Mouse (Mus musculus) frontal cortex, postnatal 25 days (tissue): Measurements from ENCODE around the gene Emp2.

ENCODE experiments used
- DNase-seq, 2 experiments: peaks; one replicate each; pipeline ENCODE4 v3.0.0; 2022; ENCODE audit warnings: low spot score in 2 of 2

Gene Emp2

DNA sequence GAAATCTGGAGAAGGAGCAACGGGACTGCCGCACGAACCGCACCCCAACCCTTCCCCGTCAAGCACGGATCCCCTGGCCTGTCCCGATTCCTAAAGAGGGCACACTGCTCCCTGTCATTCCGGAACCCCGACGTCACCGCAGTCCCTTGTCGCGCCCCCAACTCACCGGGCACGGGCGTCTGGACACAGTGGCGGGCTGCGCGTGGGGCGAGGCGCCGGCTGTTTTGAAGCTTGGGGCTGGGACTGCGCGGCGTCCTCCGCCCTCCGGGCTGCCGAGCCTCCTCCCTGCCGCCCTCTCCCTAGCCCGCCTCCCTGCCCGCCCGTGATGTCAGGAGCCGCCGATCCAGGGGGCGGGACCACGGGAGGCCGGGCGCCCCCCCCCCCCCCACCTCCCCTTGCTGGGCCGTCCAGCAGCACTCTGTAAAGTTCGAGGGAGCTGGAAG lies at the start of gene Emp2:
Emp2 (minus strand) TSS at position 323 of the 443 bp plus-strand sequence.
- DNase-seq = no peak

DNA sequence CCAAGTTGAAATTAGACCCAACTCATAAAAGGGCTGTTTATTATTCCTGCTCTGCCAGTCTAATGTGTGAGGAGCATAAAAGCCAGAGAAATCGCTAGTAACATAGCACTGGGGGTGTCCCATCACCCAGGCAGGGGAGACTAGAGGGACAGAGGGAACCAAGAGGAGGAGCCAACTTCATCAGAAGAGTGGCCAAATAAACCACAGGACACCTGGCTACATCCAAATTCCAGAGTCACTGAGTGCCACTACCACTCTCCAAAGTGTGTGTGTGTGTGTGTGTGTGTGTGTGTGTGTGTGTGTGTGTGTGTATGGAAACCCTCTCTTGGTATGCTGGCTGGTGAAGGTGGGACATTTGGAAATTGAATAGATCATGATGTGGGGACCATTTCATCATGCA lies 49.3 kb upstream of the Emp2 start:
- DNase-seq = no peak

- no peak for DNase-seq
These were observed 45.5 kb upstream of the Emp2 start for GRCm38 (mm10) chr16:10359241-10359640.

GRCm38 (mm10) chr16:10358010-10358934 lies 44.5 kb upstream of the Emp2 start:
- no peak for DNase-seq

- no peak for DNase-seq
These were observed 41.2 kb upstream of the Emp2 start for GRCm38 (mm10) chr16:10355004-10355403.

DNA sequence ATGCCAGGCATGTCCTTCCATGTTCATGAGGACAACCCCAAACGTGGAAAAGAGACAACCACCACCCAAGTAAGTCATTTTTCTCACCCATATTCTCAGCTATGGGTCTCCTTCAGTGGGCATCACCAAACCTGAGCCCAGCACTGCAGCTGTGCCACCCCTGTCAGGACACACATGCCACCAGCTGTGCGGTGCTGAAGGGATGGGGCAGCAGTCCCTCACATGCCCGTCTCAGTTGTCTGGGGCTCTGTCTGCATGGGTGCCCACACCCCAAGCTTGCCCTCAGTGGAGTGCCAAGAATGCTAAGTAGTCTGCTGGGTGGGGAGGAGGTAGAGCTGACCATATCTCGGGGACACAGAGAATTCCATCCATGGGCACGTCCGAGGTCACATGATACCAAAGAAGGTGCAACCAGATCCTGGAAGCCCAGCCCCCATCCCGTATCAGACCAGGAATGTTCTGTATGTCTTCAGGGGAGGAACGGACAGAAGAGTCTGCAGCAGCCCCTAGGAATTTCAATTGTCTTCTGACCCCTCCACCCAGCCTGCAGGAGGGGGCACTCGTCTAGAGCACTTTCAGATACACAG lies 37.4 kb upstream of the Emp2 start:
- no peak for DNase-seq

DNA sequence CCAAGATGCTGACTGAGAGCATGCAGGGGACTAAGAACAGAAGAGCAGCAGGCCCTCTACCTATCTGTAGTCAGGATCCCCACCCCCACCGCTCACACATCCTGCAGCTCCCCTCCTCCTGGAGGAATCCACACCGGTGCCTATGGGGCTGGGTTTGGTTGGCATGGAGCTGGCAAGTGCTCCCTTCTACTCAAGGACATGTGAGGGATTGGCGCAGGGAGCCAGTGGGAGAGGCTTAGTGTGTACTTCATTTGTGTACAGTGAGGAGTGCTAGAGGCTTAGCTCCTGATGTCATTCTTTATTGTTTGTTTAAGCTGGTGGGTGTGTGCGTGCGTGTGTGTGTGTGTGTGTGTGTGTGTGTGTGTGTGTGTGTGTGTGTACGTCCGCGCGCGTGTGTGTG lies 36.1 kb upstream of the Emp2 start:
- DNase-seq = no peak

GRCm38 (mm10) chr16:10349436-10349835 lies 35.7 kb upstream of the Emp2 start:
- DNase-seq = no peak

- no peak for DNase-seq
These were observed 33.8 kb upstream of the Emp2 start for GRCm38 (mm10) chr16:10347551-10347950.

DNA sequence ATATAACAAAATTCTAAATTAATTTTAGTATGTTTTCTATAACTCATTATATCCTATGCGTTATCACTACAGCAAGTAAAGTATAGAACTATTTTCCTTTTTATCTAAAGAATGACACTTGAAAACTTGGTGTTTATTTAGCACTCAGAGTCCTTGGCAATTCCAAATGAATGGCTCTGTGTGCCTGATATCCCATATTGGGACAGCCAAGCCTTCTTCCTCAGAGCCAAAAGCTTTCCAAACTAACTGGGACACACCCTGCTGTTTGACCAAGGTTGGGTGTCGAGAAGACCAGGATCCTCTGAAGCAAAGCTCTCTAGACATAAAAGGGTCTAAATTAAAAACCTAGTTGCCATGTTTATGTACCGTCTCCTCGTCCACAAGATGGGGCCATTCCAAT lies 27.3 kb upstream of the Emp2 start:
- DNase-seq = no peak

DNA sequence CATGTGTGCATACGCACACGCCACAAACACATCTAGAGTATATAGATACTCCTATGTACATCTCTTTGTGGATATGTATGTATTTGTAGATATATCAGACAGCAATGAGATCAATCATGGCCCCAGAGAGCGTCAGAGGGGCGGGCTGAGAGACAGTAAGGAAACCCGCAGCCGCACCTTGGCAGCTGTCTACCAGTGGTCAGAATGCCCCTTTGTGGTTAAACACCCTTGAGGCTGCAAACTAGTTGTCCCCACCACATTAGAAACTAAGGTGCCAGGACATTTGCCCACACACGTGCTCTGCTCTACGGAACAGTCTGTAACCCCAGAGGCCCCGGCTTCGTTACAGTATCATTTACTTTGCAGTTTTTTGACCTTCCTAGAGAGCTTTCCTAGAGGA lies 26.2 kb upstream of the Emp2 start:
- no peak for DNase-seq

DNA sequence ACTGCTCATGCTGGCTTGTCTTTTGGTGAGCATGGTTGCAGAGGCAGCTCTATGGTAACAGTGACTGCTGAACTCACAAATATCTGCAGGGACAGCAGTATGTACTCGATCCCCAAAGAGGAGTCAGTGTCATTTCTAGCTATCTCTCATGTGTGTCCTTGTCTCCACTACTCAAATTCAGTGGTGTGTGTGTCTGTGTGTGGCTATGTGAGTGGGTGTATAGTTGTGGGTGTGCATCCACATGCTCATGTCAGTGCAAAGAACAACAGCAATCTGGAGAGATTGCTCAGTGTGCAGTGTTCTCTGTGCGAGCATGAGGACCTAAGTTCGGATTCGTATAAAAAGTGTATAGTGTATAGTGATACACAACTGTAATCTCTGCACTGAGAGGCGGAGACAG lies 24.8 kb upstream of the Emp2 start:
- DNase-seq = no peak

DNA sequence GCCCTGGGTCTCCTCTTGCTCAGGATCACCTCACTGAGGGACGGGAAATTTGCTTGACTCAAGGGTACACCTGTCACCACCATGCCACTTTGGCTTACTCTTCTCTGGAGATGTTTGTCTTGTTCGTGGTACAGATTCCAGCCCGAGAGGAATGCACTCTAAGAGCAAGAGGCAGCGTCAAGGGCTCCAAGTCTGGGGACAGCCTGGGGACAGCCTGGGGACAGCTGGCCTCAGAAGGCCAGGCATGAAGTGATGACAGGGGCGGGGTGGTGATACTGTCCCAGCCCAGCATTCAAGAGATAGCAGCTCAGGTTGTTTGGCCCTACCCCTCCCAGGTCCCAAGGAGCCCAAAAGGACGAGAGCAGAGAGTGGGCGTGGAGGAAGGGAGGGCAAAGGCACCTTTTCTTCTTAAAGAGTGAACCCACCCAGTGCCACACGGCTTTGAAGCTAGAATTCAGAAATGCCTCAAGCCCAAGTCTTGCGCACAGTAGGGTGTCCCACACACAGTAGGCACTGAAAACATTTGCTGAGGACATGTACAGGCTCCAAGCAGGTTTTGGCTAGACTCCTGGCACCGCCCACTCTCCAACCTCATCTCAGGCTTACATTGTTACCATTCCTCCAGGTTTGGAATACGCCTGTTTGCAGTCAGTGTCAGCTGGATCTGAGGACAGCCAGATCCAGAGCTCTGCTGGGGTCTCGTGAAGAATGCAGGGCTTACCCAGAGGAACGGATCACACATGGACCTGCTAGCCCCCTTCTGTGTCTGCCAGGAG lies 23.8 kb upstream of the Emp2 start:
- no peak for DNase-seq

- DNase-seq = no peak
These were observed 23.0 kb upstream of the Emp2 start for GRCm38 (mm10) chr16:10336454-10337421.

GRCm38 (mm10) chr16:10335953-10336352 lies 22.2 kb upstream of the Emp2 start:
- no peak for DNase-seq

DNA sequence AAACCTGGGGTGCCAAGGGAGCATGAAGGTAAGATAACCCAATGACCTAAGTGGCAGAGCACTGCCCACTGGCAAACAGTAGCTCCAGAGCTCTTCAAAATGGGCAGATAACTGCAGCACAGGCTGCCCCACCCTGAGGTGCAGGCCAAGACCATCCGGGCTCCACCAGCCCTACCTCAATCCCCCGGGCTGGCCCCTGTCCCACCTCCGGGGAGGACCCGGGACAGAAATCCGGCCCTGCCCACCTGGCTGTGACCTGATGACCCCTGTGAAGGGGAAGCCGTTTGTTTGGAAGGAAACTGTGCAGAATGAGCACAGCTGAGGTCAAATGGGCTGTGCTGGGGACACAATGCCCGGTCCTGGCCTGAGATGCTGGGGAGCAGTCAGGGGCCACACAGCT lies 19.0 kb upstream of the Emp2 start:
- DNase-seq = no peak

GRCm38 (mm10) chr16:10330586-10331495 lies 17.1 kb upstream of the Emp2 start:
- DNase-seq = no peak

DNA sequence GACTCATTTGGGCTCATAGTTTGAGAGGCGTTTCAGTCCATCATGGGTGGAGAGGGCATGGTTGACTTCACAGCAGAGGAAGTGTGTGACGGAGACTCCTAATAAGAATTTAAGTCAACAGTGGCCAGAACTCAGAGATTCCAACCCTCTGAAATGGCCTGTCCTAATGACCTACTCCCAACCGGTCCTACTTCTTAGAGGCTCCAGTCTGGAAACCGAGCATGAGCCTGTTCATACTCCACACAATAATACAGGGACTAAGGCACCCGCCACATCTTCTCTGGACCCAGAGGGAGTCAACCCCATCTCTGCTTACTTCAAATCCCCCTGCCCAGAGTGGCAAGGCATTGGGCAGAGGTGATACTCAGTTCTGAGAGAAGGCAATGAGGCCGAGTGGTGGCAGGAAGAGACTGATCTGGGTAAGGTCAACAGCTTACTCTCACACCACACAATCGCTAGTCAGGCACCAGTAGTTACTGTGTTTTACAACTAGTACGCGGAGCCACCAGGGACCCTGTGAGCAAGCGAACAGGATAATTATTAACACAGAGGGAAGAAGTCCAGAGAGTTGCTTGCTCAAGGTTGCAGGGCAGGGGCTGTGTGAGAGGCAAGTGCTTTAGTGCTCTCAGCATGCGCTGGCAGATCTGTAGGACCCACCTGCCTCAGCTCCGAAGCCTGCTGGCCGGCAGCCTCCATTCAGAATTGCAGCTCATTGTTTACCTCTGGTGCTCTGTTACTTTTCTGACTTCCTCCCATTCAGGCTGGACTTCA lies 14.0 kb upstream of the Emp2 start:
- DNase-seq = no peak

DNA sequence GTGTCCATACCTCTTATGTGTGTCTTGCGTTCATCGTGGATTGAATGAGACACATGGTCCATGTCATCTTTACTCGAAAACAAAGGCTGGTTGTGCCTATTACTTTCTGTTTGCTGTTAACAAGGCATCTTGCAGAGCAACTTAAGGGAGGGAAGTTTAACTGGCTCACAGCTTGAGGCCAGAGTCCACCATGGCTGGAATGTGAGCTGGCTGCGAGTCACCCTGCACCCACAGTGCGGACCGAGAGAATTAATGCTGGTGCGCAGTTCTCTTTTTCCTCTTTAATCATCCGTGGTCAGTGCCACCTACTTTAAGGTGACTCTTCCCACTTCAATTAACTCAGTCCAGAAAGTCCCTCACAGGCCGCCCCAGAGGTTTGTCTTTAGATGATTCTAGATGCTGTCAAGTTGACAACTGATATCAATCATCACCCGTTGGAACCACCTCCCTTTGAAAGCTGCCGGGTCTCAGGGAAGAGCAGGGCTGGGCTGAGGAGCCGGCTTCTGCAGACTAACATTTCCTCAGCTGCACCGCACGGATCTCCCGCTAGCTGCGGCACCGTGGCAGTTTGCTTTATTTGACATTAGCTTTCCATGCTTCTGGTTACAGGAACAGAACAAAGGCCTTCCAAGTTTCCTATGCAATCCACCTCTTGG lies 6.3 kb upstream of the Emp2 start:
- no peak for DNase-seq
